Mouse (Mus musculus): Measurements from ENCODE around the gene Rbfox3. TPM values are rescaled to one million over a fixed set of nuclear protein-coding genes. Genes with fewer than 3 reads are reported as not detected.
"Not testable (repeated sequence)": the region's sequence is repeated elsewhere in the genome, so short reads cannot be mapped to it uniquely, and the experiment has no call there.

Gene Rbfox3
- total RNA-seq, 2 experiments from 2014 or later = 350 to 371 TPM

DNA sequence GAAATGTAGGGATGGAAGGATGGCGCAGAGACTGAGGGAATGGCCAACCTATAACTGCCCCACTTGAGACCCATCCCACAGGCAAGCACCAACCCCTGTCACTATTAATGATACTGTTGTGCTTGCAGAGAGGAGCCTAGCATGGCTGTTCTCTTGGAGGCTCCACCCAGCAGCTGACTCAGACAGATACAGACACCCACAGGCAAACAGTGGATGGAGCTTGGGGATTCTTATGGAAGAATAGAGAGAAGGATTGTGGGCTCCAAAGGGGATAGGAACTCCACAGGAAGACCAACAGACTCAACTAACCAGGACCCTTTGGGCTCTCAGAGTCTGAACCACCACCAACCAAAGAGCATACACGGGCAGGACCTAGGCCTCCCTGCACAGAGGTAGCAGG, 136.6 kb downstream of the Rbfox3 start:
- intact Hi-C loops (cut with DNase I); DNase-seq (ENCODE audit: low spot score in 2 of 2): not testable (repeated sequence)

DNA sequence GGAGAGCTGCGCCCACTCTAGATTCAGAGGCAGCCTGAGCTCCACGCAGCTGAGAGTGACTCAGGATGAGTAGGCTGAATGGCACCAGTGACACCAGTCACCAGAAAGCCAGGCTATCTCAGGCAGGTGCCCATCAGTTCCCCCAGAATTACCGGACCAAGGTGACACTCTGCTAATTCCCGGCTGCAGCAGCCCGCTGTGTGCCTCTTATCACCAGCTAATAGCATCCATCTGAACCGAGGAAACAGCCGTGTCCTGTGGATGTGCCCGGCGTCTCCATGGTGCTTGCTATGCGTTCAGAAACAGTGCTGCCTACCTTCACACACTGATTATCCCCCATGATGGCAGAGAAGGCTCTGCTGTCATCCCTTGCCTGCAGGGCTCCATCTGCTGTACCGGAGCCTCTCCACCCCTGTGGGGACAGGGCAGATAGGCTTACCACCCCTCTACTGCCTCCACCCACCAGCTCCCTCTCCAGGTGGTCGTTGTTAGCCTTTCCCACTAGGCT, 138.3 kb downstream of the Rbfox3 start:
- intact Hi-C loops (cut with DNase I) = no loop called here
- peak in 1 of 2 experiments; percentile 73 for DNase-seq (ENCODE audit: low spot score in 2 of 2)

DNA sequence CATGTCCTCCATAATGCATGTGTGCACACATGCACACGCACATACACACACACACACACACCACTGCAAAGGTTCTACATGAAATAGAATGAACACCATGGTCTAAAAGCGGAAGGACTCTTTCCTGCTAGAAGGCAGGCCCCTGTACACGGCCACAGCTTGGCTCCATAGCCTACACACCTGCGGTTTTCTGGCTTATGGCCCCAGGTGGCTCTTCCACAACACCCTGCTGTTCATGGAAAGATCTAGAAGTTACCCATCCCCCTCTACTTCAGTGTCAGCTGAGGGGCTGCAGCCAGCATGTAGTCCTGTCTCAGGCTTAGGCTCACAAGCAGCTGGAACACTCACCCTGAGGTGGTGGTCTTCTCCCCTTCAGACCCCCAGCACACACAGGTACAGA, 140.0 kb downstream of the Rbfox3 start:
- intact Hi-C loops (cut with DNase I) = no loop called here
- no peak for DNase-seq (ENCODE audit: low spot score in 2 of 2)

DNA sequence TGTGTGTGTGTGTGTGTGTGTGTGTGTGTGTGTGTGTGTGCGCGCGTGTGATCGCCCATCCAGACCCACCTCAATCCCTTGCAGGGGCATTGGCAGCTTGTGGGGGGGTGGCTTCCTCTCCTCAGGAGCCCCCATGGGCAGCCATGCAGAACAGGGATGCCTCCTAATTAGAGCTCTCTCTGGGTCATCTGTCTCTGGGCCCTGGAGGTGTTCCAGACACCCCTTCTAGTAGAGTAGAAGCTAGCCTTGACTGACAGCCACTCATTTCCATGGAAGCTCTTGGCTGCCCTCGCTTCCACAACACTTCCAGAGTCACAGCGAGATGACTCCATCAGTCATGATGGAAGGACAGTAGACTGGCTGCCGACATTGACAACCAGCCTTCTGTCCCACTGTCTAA, 140.6 kb downstream of the Rbfox3 start:
- intact Hi-C loops (cut with DNase I) = no loop called here
- DNase-seq (ENCODE audit: low spot score in 2 of 2) = no peak

DNA sequence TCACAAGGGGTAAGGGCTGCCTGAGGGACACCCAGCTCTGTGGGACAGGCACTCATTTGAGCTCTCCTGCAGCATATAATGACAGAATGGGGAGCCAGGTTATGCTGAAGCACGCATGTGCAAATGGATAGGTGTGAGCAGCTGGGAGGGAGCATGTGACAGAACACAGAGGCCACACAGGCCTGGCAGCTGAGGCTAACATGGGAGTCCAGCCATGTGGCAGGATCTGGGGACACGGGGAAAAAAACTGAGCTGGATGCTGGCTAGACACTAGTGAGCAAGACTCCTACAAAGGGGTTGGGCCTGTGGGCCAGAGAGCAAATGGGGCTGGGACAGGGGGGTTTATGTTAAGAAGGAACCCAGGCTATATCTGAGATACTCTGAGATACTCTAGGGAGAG, 141.9 kb downstream of the Rbfox3 start:
- intact Hi-C loops (cut with DNase I) = no loop called here
- DNase-seq (ENCODE audit: low spot score in 2 of 2) = no peak

DNA sequence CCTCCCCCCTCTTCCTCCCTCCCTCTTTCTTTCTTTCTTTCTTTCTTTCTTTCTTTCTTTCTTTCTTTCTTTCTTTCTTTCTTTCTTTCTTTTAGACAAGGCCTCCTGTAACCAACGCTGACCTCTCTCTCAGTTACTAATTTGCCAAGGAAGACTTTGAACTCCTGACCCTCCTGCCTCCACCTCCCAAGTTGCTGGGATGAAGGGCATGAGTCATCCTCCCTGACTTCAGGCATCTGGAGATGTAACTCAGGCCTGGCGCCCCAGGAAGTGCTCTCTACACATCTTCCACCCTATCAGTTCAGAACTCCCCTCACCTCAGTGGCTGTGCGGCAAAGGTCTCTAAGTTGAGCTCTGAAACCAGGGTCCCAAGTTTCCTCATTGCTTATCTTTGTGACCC, 143.0 kb downstream of the Rbfox3 start:
- no peak for DNase-seq (ENCODE audit: low spot score in 2 of 2)
- intact Hi-C loops (cut with DNase I) = no loop called here

DNA sequence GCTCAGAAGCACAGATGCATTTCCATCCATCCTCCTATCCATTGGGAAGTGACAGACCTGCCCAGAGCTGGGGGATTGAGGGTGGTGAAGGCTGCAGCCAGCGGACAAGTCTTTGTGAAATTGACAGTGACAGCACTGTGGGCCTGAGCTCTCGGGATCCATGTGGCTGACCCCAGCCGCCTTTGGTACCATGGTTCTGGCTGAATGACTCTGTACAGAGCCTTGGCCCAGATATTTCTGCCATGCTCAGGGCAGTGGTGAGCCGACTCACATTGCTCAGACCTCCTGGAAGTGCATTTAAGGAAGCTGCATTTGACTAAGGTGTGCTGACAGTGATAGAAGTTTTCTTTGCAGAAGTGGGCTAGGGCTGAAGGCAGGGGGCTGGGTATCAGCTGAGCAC, 144.0 kb downstream of the Rbfox3 start:
- DNase-seq (ENCODE audit: low spot score in 2 of 2) = no peak
- intact Hi-C loops (cut with DNase I) = no loop called here

DNA sequence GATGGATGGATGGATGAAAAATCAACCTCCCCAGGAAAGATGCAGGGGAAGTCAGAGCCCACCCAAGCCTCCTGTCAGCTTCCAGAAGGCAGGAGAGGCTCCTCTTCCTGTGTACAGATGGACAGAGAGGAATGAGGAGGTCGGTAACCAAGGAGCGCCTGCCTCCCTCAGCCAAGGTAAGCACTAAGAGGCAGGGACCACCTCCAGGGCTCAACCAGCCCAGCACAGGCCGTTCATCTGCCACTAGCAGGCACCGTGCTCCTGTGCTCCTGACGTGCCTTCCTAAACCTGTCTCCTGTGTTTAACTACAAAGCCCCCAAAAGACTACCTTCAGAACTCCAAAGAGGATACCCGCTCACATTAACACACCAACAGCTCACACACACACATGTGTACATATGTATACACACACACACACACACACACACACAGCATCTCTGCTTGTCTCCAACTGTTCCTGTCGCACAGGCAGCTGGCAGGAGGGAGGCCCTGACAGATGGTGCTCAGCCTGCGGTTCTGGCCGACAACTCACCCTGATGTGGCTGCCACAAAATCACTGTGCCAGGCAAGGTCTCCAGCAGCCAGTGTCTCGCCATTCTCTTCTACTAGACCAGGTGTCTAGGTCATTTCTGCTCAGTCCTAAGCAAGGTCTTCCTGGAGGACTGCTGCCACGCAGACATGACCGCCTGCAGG, 151.0 kb downstream of the Rbfox3 start:
- no peak for DNase-seq (ENCODE audit: low spot score in 2 of 2)
- intact Hi-C loops (cut with DNase I) = no loop called here

DNA sequence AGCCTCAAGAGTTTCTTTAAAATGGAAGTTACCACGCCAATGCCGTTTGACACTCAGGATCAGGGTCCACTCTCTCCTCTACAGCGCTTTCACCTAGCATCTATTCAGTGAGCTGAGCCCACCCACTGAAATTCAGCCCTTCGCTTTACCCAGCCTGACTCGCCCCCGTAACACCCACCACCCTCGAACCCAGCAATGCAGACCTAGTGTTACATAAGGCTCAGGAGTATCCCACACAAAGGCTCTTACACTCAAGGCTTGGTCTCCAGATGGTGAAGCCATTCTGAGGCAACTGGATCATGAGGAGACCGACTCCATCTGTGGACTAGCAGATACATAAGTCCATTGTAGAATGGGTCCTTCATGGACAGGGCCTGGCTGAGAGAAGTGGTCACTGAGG, 152.2 kb downstream of the Rbfox3 start:
- intact Hi-C loops (cut with DNase I) = no loop called here
- peak; percentile 75 to 78 for DNase-seq (ENCODE audit: low spot score in 2 of 2)

DNA sequence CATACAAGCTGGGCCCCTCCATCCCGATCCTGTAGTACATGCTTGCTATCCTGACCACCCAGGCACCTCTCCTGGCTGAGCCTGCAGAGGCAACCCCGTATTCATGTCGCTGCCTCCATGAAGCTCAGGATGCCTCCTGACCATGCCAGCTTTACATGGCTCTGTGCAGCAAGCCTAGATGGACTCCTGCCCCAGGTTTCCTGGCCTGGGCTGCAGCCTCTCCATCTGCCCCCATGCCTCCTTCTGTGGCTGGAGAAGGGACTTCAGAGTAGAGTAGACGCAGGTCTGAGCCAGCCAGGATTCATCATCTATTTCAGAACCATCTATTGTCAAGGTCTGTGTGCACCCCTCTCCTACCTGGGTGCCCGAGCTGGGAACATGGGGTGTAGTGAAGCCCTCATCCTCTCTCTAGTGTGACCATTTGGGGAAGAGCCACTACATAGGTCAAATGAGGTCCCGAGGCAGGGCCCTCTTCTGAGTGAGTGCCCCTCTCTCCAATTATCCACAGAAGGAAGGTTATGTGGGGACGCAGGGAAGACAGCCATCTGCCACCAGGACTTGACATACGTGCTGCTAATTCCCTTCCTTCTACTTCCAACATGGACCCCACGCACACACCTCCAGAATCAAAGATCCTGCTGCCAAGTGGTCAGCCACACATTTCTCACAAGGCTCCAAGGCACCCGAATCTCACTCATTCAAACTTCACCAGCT, 153.0 kb downstream of the Rbfox3 start:
- DNase-seq (ENCODE audit: low spot score in 2 of 2) = no peak
- intact Hi-C loops (cut with DNase I) = no loop called here

DNA sequence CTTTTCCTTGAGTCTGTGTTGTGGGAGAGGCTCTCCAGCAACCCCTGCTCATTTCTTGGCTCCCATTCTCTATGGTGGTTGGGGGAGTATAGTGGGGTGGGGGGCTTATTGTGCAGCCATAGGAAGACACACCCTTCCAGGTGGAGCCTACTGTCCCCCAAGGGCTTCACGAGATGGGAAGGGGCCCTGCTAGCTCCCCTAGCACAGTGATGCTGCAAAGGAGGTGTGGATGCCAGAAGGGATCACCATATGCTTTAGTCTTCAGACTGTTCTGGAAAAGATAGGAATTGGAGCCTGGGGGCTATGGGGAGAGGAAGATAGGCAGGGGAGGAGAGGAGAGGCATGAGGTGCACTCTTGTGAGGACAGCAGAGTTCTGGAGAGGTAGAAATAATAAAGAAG, 153.9 kb downstream of the Rbfox3 start:
- DNase-seq (ENCODE audit: low spot score in 2 of 2) = no peak
- intact Hi-C loops (cut with DNase I) = no loop called here

DNA sequence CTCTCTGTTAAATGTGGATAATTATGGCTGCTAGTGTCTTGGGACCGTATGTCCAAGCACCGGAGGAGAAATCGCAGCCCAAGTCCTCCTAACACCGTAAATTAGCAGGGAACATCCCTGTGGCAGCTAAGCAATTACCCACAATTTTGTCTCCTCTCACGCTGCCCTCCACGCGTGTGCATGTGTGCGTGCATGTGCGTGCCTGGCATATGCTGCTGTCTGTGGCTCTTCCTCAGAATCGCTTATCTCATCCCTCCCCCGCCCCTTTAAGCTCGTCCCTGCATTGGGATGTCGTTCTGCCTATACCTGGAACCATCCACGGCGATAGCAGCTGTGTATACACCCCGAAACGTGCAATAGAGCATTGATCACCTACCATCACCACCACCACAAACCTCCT, 156.4 kb downstream of the Rbfox3 start:
- DNase-seq (ENCODE audit: low spot score in 2 of 2) = no peak
- intact Hi-C loops (cut with DNase I) = no loop called here

DNA sequence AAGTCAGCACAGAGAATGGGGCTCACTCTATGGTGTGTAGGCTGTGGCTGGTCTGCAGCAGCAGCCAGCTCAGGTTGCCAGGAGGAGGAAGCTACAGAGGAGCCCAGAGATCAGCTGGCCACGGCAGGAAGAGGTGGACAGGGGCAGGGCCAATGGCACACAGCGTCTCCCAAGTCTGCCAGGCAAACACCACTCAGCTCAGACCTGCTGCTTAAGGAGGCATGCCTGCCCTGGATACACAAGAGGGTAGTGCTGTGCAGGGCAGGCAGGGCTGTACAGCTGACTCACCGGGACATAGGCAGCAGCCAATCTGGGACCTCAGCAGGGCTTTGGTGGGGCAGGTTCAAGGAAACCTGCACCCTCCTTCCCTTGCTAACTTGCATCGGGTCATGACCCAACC, 156.9 kb downstream of the Rbfox3 start:
- intact Hi-C loops (cut with DNase I) = no loop called here
- DNase-seq (ENCODE audit: low spot score in 2 of 2) = no peak

DNA sequence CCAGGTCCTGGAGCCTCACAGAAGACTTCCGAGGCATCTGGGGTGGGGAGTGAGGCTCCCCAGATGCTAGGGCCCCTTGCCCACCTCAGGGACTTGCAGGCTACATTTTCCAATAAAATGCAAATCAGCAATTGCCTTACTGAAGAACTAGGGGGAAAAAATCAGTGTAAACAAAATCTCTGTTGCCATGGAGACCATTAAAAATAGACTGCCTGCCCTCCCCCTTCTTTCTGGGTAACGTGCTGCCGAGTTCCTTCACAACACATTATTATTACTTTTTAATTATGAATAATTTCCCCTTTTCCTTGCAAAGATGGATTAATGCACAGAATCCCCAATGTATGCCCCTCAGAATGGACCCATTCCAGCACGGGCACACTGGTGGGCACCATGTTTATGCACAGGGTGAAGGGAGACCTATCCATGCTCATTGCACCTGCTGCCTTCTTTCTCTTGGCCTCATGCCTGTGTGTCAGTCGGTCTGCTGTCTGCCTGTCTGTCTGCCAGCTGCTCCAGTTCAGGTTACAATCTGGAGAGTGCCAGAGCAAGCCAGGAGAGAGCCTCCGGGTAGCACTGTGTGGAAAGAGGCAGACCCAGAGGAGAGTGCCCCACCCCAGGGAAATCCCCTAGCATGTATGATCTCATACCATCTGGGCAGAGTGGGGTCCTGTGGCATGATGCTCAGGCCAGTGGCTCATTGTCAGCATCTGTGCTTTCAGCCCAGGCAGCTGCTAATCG, 159.3 kb downstream of the Rbfox3 start:
- no peak for DNase-seq (ENCODE audit: low spot score in 2 of 2)

DNA sequence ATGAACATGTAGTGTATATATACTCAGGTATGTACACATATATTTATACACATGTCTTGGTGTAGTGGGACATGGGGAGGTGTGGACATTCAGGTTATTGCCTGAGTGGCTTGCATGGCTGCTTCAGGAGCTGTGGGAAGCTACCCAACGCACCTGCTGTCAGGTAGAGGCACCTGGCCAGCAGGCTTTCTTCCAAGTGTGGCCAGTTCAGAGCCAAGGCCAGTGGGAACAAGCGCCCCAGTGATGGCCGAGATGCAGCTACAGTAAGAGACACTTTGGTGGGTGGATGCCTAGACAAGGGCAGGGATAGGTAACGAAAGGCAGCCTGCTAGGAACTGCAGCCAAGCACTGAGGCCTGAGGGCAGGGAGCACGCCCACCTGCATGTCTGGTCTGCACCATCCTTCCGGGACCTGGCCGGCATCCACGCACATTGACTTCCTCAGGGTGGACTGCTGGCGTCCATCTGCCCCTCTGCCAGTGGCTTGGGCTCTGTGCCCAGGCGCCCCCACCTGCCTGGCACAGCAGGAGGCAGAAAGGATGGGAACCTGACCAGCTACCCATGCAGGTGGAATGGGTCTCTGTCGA, 160.6 kb downstream of the Rbfox3 start:
- intact Hi-C loops (cut with DNase I) = no loop called here
- DNase-seq (ENCODE audit: low spot score in 2 of 2) = no peak

More for the DNA sequence above, 159.3 kb downstream of the Rbfox3 start:
- intact Hi-C loops (cut with DNase I) = no loop called here

DNA sequence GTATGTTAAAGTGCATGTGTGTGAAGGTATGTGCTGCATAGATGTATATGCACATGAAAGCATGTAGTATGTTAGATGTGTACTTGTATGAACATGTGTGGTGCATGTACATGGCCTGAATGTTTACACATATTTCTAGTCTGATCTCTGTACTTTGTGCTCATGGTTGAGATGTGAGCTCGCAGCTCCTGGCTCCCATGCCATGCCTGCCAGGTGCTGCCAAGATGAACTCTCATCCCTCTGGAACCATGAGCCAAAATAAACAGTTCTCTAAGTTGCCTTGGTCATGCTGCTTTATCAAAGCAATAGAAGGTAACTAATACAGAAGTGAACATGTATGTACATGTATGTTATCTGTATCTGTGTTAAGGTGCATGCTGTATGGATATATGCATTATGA, 161.9 kb downstream of the Rbfox3 start:
- intact Hi-C loops (cut with DNase I) = no loop called here
- no peak for DNase-seq (ENCODE audit: low spot score in 2 of 2)

DNA sequence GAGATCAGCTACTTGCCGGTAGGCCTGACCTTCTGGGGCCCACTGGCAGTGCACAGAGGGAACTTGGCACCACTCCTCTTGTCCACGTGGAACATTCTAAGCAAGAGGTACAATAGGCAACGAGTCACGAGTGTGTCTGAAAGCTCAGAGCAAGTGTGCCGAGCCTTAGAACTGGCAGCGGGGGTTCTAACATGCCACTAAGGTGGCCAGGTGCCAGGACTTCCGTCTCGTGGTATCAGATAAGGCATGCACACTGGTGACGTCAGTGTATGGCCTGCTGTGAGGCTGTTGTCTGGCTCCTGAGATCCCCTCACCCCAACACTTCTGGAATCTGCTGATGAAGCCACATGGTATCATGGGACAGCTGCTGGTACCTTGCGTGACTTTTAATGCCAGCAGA, 162.8 kb downstream of the Rbfox3 start:
- no peak for DNase-seq (ENCODE audit: low spot score in 2 of 2)
- intact Hi-C loops (cut with DNase I) = no loop called here

DNA sequence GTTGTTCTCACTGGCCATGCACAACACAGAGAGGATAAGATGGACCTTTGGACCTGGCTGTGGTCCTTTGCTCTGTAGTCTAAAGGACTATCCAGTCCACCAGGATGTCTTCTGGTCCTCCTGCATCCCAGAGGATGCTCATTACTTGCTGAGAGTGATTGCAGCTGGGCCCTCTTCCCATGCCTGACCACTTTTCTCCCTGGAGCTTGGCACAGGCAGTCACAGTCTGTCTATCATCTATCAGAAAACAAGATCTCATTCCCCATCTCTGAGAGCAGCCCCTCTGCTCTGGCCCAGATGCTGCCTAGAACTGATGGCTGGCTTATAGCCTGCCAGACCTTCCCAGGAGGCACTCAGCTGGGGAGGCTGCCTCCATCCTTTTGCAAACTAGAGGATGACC, 166.1 kb downstream of the Rbfox3 start:
- intact Hi-C loops (cut with DNase I) = no loop called here
- no peak for DNase-seq (ENCODE audit: low spot score in 2 of 2)

DNA sequence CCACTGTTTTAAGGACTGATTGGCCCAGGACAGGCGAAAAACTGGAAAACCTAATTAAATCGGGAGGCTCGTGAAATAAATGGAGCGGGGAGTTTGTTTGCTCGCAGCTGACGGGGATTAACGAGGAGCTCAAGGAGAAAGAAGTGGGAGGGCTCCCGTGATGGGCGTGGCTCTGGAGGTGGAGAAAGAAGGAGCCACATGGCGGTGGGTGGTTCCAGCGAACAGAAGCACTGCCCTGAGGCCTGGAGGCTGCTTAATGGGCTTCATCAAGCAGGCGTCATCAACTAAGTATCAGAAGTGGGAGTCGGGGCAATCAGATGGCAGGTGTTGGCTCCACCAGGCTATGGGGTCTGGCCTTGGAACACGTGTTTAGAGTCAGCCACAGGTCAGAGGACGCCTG, 166.6 kb downstream of the Rbfox3 start:
- DNase-seq (ENCODE audit: low spot score in 2 of 2) = peak in 1 of 2 experiments; percentile 60
- intact Hi-C loops (cut with DNase I) = loop anchor here (5.0 kb wide), 3 partner anchors 48 to 237 kb away; no protein-coding TSS in a partner anchor

DNA sequence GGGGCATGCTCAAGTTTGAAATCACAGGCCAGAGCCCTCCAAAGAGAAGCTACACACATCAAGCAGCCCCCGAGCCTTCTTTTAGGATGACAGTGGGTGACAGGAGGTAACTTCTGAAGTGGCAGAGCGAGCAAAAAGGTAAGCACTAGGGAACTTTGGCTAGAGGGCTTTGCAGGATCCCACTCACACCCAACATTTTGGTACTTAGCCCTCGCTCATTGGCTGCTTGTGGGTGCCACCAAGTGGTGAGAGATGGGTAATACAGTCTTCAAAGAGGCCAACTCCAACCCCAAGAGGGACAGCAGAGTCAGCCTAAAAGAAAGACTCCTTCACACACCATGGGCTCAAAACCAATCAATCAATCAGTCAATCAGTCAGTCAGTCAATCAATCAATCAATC, 168.6 kb downstream of the Rbfox3 start:
- DNase-seq (ENCODE audit: low spot score in 2 of 2) = peak in 1 of 2 experiments; percentile 65

More for the DNA sequence above, 168.6 kb downstream of the Rbfox3 start:
- intact Hi-C loops (cut with DNase I) = loop anchor here (5.0 kb wide), 3 partner anchors 50 to 235 kb away; no protein-coding TSS in a partner anchor
